ENCODE assay signal across 14 mouse cellular contexts in genomic region chr7:89177926-89178325, GRCm38 (mm10).
DNase-seq lines count a peak whose midpoint lies in the region; ATAC-seq and TF ChIP-seq lines count a peak whose summit lies in the region.
"Had no signal": no experiment of that assay in that cellular context is flagged by ENCODE, and none has a peak within 500 bp of the region (broad histone marks: within the 10 kb centered on the region; RNA-seq: fewer than 3 reads in every experiment).

No protein-coding gene starts in this region.

- H3K9ac ChIP-seq in MEL (ENCODE audit: control insufficient read depth, low read depth, low read length, poor library complexity, severe bottlenecking), result no peak overlapping the region
- H3K9ac ChIP-seq: embryonic facial prominence, embryonic 12.5 days; heart, embryonic 15.5 days; hindbrain, embryonic 12.5 days; midbrain, embryonic 12.5 days; stomach, embryonic 15.5 days had no signal

- H3K79me2 ChIP-seq in MEL (ENCODE audit: control insufficient read depth, insufficient read depth, low read length, poor library complexity), result no peaks in the 10 kb centered on the region

- H3K27ac ChIP-seq in MEL (ENCODE audit: control insufficient read depth, low read depth, low read length), result no peak overlapping the region
- H3K27ac ChIP-seq: embryonic facial prominence, embryonic 12.5 days; forebrain, embryonic 10.5 days; heart, embryonic 15.5 days; hindbrain, embryonic 12.5 days; midbrain, embryonic 12.5 days had no signal

- H3K9me3 ChIP-seq in MEL (replicated peaks; ENCODE audit: insufficient read depth, low read length), result no peaks in the 10 kb centered on the region
- H3K9me3 ChIP-seq: embryonic facial prominence, embryonic 12.5 days; forebrain, embryonic 10.5 days; heart, embryonic 15.5 days; hindbrain, embryonic 12.5 days; midbrain, embryonic 12.5 days; stomach, embryonic 15.5 days had no signal

- H3K4me3 ChIP-seq in MEL (ENCODE audit: control insufficient read depth in 1 of 2, insufficient read depth in 1 of 2, low read depth in 2 of 2, low read length in 2 of 2), result no peak overlapping the region
- H3K4me3 ChIP-seq: embryonic facial prominence, embryonic 12.5 days; forebrain, embryonic 10.5 days; heart, embryonic 15.5 days; hindbrain, embryonic 12.5 days; midbrain, embryonic 12.5 days; stomach, embryonic 15.5 days had no signal

- no peak for TF ChIP-seq CTCF in MEL (IDR thresholded peaks at IDR 0.05 in 2 of 3, conservative IDR thresholded peaks at IDR 0.05 in 1 of 3; ENCODE audit: control insufficient read depth in 1 of 3, insufficient read depth in 1 of 3, low read depth in 2 of 3, low read length in 3 of 3, poor library complexity in 1 of 3, severe bottlenecking in 1 of 3)

- DNase-seq in lung, postnatal 36 days, result peak; percentile 24
- no peak for DNase-seq in lung, postnatal 14 days
- peak; percentile 68 for DNase-seq in MEL (ENCODE audit: low read depth, low spot score)
- peak; percentile 68 for DNase-seq in splenic B cell, adult 2 months (ENCODE audit: low read depth, low spot score)
- no peak for DNase-seq in right cerebral cortex, postnatal 36 days (ENCODE audit: low spot score in 2 of 2)
- DNase-seq in left cerebral cortex, adult 18-20 months (ENCODE audit: low spot score in 2 of 2), result no peak
- DNase-seq: thymus, postnatal 14 days had no signal

- peaks cover 0 to 2% of the 10 kb centered on the region in 2 experiments; a peak in 1 of 4 replicates for H3K36me3 ChIP-seq in MEL (ENCODE audit: control insufficient read depth in 1 of 2, insufficient read depth in 2 of 2, low read length in 2 of 2)
- H3K36me3 ChIP-seq in splenic B cell, adult 2 months (ENCODE audit: control insufficient read depth, insufficient read depth, low read length, poor library complexity, severe bottlenecking), result no peaks in the 10 kb centered on the region
- H3K36me3 ChIP-seq: embryonic facial prominence, embryonic 12.5 days; forebrain, embryonic 10.5 days; heart, embryonic 15.5 days; hindbrain, embryonic 12.5 days; midbrain, embryonic 12.5 days; stomach, embryonic 15.5 days had no signal

- ATAC-seq in common myeloid progenitor, adult 5-6 weeks (replicated peaks; ENCODE audit: low read depth, poor library complexity, severe bottlenecking), result peak; percentile 90

- peaks cover 0 to 3% of the 10 kb centered on the region in 2 experiments; a peak in 1 of 4 replicates for H3K4me1 ChIP-seq in MEL (ENCODE audit: control insufficient read depth in 1 of 2, insufficient read depth in 2 of 2, low read length in 2 of 2)
- H3K4me1 ChIP-seq: forebrain, embryonic 10.5 days; midbrain, embryonic 12.5 days had no signal

- no peak for TF ChIP-seq RAD21 in MEL (IDR thresholded peaks at IDR 0.05; ENCODE audit: low read depth, low read length)

- TF ChIP-seq EP300 in MEL (IDR thresholded peaks at IDR 0.05; ENCODE audit: low read depth in 1 of 2, low read length in 2 of 2), result no peak

- TF ChIP-seq POLR2A in MEL (IDR thresholded peaks at IDR 0.05; ENCODE audit: control insufficient read depth in 1 of 2, insufficient read depth in 1 of 2, low read depth in 1 of 2, low read length in 2 of 2, poor library complexity in 1 of 2), result no peak

- no peaks in the 10 kb centered on the region for H3K27me3 ChIP-seq in MEL (ENCODE audit: control insufficient read depth in 1 of 2, insufficient read depth in 2 of 2, low read length in 2 of 2)
- H3K27me3 ChIP-seq in splenic B cell, adult 2 months (ENCODE audit: control insufficient read depth, insufficient read depth, low read length, poor library complexity, severe bottlenecking), result no peaks in the 10 kb centered on the region
- H3K27me3 ChIP-seq: embryonic facial prominence, embryonic 12.5 days; heart, embryonic 15.5 days; hindbrain, embryonic 12.5 days; midbrain, embryonic 12.5 days; stomach, embryonic 15.5 days had no signal

TF ChIP-seq in MEL, 35 proteins besides CTCF, POLR2A, EP300 and RAD21:
- TF ChIP-seq MYC (IDR thresholded peaks at IDR 0.05; ENCODE audit: low read depth, low read length) (no peak), ELF1 (IDR thresholded peaks at IDR 0.05; ENCODE audit: low read depth, low read length) (no peak), ETS1 (IDR thresholded peaks at IDR 0.05; ENCODE audit: low read depth, low read length) (no peak), POLR2AphosphoS2 (IDR thresholded peaks at IDR 0.05; ENCODE audit: low read length) (no peak), JUND (IDR thresholded peaks at IDR 0.05; ENCODE audit: low read depth, low read length) (no peak), POLR2AphosphoS5 (IDR thresholded peaks at IDR 0.05; ENCODE audit: borderline replicate concordance, low read depth, low read length) (no peak), TAL1 (IDR thresholded peaks at IDR 0.05; ENCODE audit: low read length) (no peak), TCF12 (IDR thresholded peaks at IDR 0.05; ENCODE audit: low read depth, low read length) (no peak), MAZ (IDR thresholded peaks at IDR 0.05; ENCODE audit: low read depth, low read length) (no peak), MAFK (IDR thresholded peaks at IDR 0.05; ENCODE audit: borderline replicate concordance, low read depth, low read length) (no peak), KAT2A (conservative IDR thresholded peaks at IDR 0.05; ENCODE audit: low read depth, low read length) (no peak), MAX (IDR thresholded peaks at IDR 0.05; ENCODE audit: low read length) (no peak), CHD1 (IDR thresholded peaks at IDR 0.05; ENCODE audit: low read depth, low read length) (no peak), ZC3H11A (IDR thresholded peaks at IDR 0.05; ENCODE audit: low read depth, low read length) (no peak)

Comparison
In these comparisons a context has a peak if more than half of its experiments do, and no peak if none do; other contexts are left out.
1. DNase-seq: peak in lung, postnatal 36 days (single experiment), MEL (single experiment) and splenic B cell, adult 2 months (single experiment); none in lung, postnatal 14 days (single experiment), right cerebral cortex, postnatal 36 days (0 of 2) and left cerebral cortex, adult 18-20 months (0 of 2).